Mouse (Mus musculus): ENCODE measurements at regions not wholly inside any gene's neighbourhood (a gene's known extent, or its start where the extent isn't known, plus 50 kb on each side); places are given as distances from the start of the nearest gene placed in this dataset.
A peak's percentile ranks its signal among the peaks of the same experiment; 100 is the strongest.

DNA sequence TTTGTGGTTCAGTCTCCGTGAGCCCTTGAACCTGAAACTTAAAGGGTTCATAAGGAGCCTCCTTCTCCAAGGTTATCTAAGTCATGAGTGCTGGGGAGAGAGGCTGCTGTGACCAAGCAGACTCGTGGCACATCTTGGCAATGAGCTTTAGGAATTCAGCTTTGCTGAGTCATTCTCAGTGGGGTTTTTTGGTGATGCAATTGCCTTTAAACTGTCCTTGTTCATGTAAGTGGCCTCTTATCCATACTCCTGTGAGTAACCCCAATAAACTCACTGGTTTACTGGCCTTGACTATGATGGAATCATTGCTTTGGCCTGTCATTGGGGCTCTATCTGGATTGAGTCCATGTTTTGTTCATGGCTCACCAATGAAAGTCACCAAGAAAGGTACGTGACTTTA is 218.2 kb upstream of the Ppp2r3a start:
- Histone ChIP-seq H3K4me2 (no peak overlapping the region), H3K27ac (no peak overlapping the region), H3K4me1 (replicated peaks) (peaks cover 29% of the 10 kb centered on the region), H3K4me3 (no peak overlapping the region), H3K36me3 (no peaks in the 10 kb centered on the region), H3K9me3 (peaks cover 4% of the 10 kb centered on the region; the same call in 1 of the 2 replicates), H3K9ac (no peak overlapping the region), H3K27me3 (peaks cover 15% of the 10 kb centered on the region; the same call in 1 of the 2 replicates)
- ATAC-seq (ENCODE audit: low FRiP score): no peak
- 84% methylated on average over 3 of the region's 3 CpGs for WGBS

- H3K4me2 ChIP-seq: peak overlapping the region; percentile 11; the same call in 1 of the 2 replicates
- WGBS: 39% methylated on average over 18 of the region's 18 CpGs
- no peaks in the 10 kb centered on the region for H3K36me3 ChIP-seq
- peaks cover 10% of the 10 kb centered on the region for H3K4me1 ChIP-seq (replicated peaks)
- H3K4me3 ChIP-seq: no peak overlapping the region
- ATAC-seq (ENCODE audit: low FRiP score): no peak
- no peak overlapping the region for H3K9ac ChIP-seq
- H3K27ac ChIP-seq: peak overlapping the region; percentile 20
- H3K27me3 ChIP-seq: peaks cover 27% of the 10 kb centered on the region; the same call in 1 of the 2 replicates
- peaks cover under 1% of the 10 kb centered on the region; the same call in 1 of the 2 replicates for H3K9me3 ChIP-seq
Measured at GRCm38 (mm10) chr9:101464727-101465427, 213.3 kb upstream of the Ppp2r3a start.

- H3K9me3 ChIP-seq: no peaks in the 10 kb centered on the region
- no peak overlapping the region for H3K9ac ChIP-seq
- no peaks in the 10 kb centered on the region for H3K36me3 ChIP-seq
- H3K27ac ChIP-seq: peak overlapping the region; percentile 69
- H3K27me3 ChIP-seq: 0 out of 2 replicates have a peak, but pooled peaks cover 13% of the 10 kb centered on the region
- H3K4me2 ChIP-seq: no peak overlapping the region
- no peak for ATAC-seq (ENCODE audit: low FRiP score)
- WGBS: 43% methylated on average over 11 of the region's 11 CpGs
- no peak overlapping the region for H3K4me3 ChIP-seq
- H3K4me1 ChIP-seq (replicated peaks): peaks cover 24% of the 10 kb centered on the region
Measured at GRCm38 (mm10) chr9:101458947-101459627, 207.5 kb upstream of the Ppp2r3a start.

- ATAC-seq (ENCODE audit: low FRiP score): no peak
- H3K4me3 ChIP-seq: no peak overlapping the region
- H3K27me3 ChIP-seq: 0 out of 2 replicates have a peak, but pooled peaks cover 10% of the 10 kb centered on the region
- no peaks in the 10 kb centered on the region for H3K9me3 ChIP-seq
- 0 out of 2 replicates have a peak overlapping the region, but pooled peaks have one; percentile 69 for H3K27ac ChIP-seq
- no peak overlapping the region for H3K4me2 ChIP-seq
- peaks cover 24% of the 10 kb centered on the region for H3K4me1 ChIP-seq (replicated peaks)
- no peak overlapping the region for H3K9ac ChIP-seq
- WGBS: 74% methylated on average over 10 of the region's 10 CpGs
- no peaks in the 10 kb centered on the region for H3K36me3 ChIP-seq
Measured at GRCm38 (mm10) chr9:101458306-101458946, 206.8 kb upstream of the Ppp2r3a start.

DNA sequence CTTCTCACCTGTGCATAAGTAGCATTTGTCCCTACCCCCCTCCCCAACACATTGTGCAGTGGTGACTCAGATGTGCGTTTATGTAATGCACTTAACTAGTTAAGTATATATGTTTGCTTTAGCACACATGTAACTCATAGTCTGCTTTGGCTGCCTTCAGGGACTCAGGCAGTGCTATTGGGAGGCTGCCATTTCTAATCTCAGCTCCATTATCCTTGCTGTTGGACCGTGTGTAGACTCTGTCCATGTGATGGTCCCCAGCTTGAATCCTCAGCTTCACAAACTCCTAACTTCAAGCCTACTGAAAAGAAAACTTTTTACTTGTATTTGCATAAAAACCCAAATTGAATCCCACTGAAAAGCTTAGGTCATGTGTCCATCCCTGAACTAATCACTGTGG is 194.7 kb upstream of the Ppp2r3a start:
- Histone ChIP-seq H3K4me1 (replicated peaks) (no peaks in the 10 kb centered on the region), H3K4me2 (no peak overlapping the region), H3K36me3 (no peaks in the 10 kb centered on the region), H3K27ac (no peak overlapping the region), H3K9me3 (no peaks in the 10 kb centered on the region), H3K4me3 (no peak overlapping the region), H3K27me3 (no peaks in the 10 kb centered on the region), H3K9ac (no peak overlapping the region)
- 94% methylated on average over 2 of the region's 2 CpGs for WGBS
- ATAC-seq (ENCODE audit: low FRiP score): no peak

DNA sequence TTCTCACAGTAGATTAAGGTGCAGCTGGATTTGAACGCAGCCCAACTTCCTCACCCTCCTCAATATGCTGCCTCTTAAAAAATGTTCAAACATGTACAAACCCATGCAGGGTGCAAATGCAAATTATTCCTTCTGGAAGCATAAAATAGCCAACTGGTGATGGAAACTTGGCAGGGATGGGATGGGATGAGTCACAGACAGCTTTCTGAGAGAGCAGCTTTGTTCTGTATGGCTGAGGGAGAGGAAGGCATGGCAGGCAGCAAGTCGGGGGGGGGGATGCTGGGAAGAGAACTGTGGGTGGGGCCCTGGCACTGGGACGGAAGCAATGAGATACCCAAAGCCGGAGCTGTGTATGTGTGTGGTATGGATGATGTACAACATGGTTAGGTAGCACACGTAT is 194.2 kb upstream of the Ppp2r3a start:
- H3K9ac ChIP-seq: no peak overlapping the region
- no peaks in the 10 kb centered on the region for H3K4me1 ChIP-seq (replicated peaks)
- 92% methylated on average over 5 of the region's 5 CpGs for WGBS
- H3K36me3 ChIP-seq: no peaks in the 10 kb centered on the region
- H3K4me3 ChIP-seq: no peak overlapping the region
- ATAC-seq (ENCODE audit: low FRiP score): no peak
- H3K27ac ChIP-seq: no peak overlapping the region
- H3K4me2 ChIP-seq: no peak overlapping the region
- no peaks in the 10 kb centered on the region for H3K9me3 ChIP-seq
- H3K27me3 ChIP-seq: no peaks in the 10 kb centered on the region

GRCm38 (mm10) chr9:101445293-101445692 is 193.7 kb upstream of the Ppp2r3a start:
- H3K9ac ChIP-seq: no peak overlapping the region
- ATAC-seq (ENCODE audit: low FRiP score): no peak

DNA sequence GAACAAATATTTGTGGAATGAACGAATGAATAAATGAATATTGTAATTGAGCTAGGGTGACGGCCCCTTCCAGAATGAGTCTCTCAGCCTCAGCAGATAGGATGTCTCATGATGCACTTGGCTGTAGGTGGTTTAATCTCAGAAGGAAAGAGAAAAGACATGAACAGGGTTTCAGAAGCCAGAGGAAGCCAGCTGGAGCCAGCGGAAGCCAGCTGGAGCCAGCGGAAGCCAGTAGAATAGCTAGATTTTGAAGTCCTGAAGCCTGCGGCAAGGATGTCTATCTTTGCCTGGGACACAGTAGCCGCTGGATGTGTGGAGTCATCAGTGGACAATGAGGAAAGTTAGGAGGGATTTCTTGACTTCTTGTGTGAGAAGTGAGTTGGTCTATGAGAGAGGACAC is 188.3 kb upstream of the Ppp2r3a start:
- no peak overlapping the region for H3K9ac ChIP-seq
- no peaks in the 10 kb centered on the region for H3K36me3 ChIP-seq
- H3K9me3 ChIP-seq: no peaks in the 10 kb centered on the region
- H3K4me2 ChIP-seq: no peak overlapping the region
- 82% methylated on average over 6 of the region's 6 CpGs for WGBS
- no peak for ATAC-seq (ENCODE audit: low FRiP score)
- no peak overlapping the region for H3K4me3 ChIP-seq
- no peak overlapping the region for H3K27ac ChIP-seq
- H3K27me3 ChIP-seq: no peaks in the 10 kb centered on the region
- peaks cover 16% of the 10 kb centered on the region for H3K4me1 ChIP-seq (replicated peaks)

More at GRCm38 (mm10) chr9:101445293-101445692, 193.7 kb upstream of the Ppp2r3a start:
- no peaks in the 10 kb centered on the region for H3K9me3 ChIP-seq
- H3K4me2 ChIP-seq: no peak overlapping the region
- WGBS: 87% methylated on average over 1 of the region's 1 CpGs
- H3K27ac ChIP-seq: no peak overlapping the region
- no peak overlapping the region for H3K4me3 ChIP-seq
- H3K27me3 ChIP-seq: no peaks in the 10 kb centered on the region
- H3K36me3 ChIP-seq: no peaks in the 10 kb centered on the region
- H3K4me1 ChIP-seq (replicated peaks): no peaks in the 10 kb centered on the region

- Histone ChIP-seq H3K4me2 (no peak overlapping the region), H3K36me3 (no peaks in the 10 kb centered on the region), H3K4me3 (no peak overlapping the region), H3K9me3 (no peaks in the 10 kb centered on the region), H3K4me1 (replicated peaks) (peaks cover 16% of the 10 kb centered on the region), H3K27ac (peak overlapping the region; percentile 8), H3K9ac (no peak overlapping the region), H3K27me3 (no peaks in the 10 kb centered on the region)
- ATAC-seq (ENCODE audit: low FRiP score): no peak
- 66% methylated on average over 12 of the region's 12 CpGs for WGBS
Measured at GRCm38 (mm10) chr9:101438564-101439180, 187.1 kb upstream of the Ppp2r3a start.

- WGBS: 60% methylated on average over 12 of the region's 12 CpGs
- no peaks in the 10 kb centered on the region for H3K36me3 ChIP-seq
Measured at GRCm38 (mm10) chr9:101424974-101425670, 173.5 kb upstream of the Ppp2r3a start.

DNA sequence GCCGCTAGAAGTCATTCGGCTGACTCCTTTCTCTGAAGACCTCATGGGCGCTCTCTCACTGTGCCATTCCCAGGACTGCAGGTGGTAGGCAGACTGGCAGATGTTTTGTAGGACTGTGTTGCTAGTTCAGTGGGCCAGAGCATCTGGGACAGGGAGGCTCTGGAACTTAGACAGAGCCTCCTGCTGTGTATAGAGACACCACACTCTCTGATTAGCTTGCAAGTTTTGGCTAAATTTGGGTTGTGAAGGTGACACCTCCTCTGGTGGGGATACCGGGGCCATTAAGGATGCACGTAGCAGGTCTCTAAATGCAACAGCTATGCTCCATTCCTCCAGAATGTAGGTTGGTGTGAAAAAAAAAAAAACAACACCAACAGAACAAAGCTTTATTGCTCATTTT is 171.4 kb upstream of the Ppp2r3a start:
- no peak overlapping the region for H3K9ac ChIP-seq
- H3K27ac ChIP-seq: no peak overlapping the region
- no peak overlapping the region for H3K4me3 ChIP-seq
- no peak overlapping the region for H3K4me2 ChIP-seq
- no peaks in the 10 kb centered on the region for H3K36me3 ChIP-seq
- H3K27me3 ChIP-seq: no peaks in the 10 kb centered on the region
- no peak for ATAC-seq (ENCODE audit: low FRiP score)
- H3K4me1 ChIP-seq (replicated peaks): peaks cover 11% of the 10 kb centered on the region
- WGBS: 87% methylated on average over 5 of the region's 5 CpGs
- no peaks in the 10 kb centered on the region for H3K9me3 ChIP-seq

More at GRCm38 (mm10) chr9:101424974-101425670, 173.5 kb upstream of the Ppp2r3a start:
- H3K9me3 ChIP-seq: no peaks in the 10 kb centered on the region
- no peak overlapping the region for H3K4me2 ChIP-seq
- no peak overlapping the region for H3K4me3 ChIP-seq
- H3K9ac ChIP-seq: no peak overlapping the region
- H3K27ac ChIP-seq: 0 out of 2 replicates have a peak overlapping the region, but pooled peaks have one; percentile 48
- ATAC-seq (ENCODE audit: low FRiP score): no peak
- peaks cover 11% of the 10 kb centered on the region for H3K4me1 ChIP-seq (replicated peaks)
- no peaks in the 10 kb centered on the region for H3K27me3 ChIP-seq
